Mouse (Mus musculus) gastrocnemius, adult 2 months (tissue): ENCODE results near the gene Pgghg. TPM values are rescaled to one million over a fixed set of nuclear protein-coding genes. Genes with fewer than 3 reads are reported as not detected.

Experiments
- DNase-seq: peaks from one replicate; pipeline ENCODE4 v3.0.0; 2022
- H3K27ac ChIP-seq: fragments of 200-600 bp; 2 replicates; pipeline ENCODE4 v1.8.1; 2022; ENCODE audit warnings: mild to moderate bottlenecking
- H3K4me3 ChIP-seq: fragments of 200-600 bp; 2 replicates; pipeline ENCODE4 v1.8.1; 2022; ENCODE audit warnings: mild to moderate bottlenecking, moderate library complexity
- CTCF ChIP-seq: fragments of 200-600 bp; IDR thresholded peaks from 2 replicates; pipeline ENCODE4 v1.8.1; 2022; ENCODE audit warnings: antibody characterized with exemption, mild to moderate bottlenecking, moderate library complexity
- intact Hi-C: fragments of 180-260 bp; cut with DNase I; formaldehyde crosslinking; loops from one replicate; pipeline ENCODE4 v1.15.1; 2025
- total RNA-seq, 2 experiments: library from RNA; stranded (reverse); gene quantifications; 2 replicates each; pipeline ENCODE4 v1.2.3; 2021

The Pgghg gene
- total RNA-seq, 2 experiments from 2014 or later = 3.8 to 5.6 TPM

DNA sequence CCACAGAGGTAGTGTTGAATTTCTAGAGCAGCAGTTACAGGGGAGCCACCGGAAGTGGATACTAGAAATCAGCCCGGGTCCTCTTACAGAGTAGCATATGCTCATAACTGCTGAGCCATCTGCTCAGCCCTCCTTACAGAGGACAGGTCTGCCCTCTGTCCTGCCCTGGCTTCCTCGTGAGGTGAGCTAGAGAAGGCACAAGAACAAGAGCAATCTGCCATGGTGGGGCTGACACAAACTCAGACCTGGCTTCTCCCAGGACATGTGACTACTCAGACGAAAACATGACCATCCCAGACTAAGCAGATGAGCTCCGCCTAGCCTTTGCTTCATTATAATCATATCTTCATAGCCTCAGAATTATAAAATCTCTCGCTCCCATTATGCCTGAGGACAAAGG is 10.6 kb downstream of the Pgghg start:
- no peak for DNase-seq
- peak overlapping the region; percentile 92 for H3K27ac ChIP-seq
- intact Hi-C loops = no loop called here
- peak overlapping the region; percentile 47 for H3K4me3 ChIP-seq
- no peak for TF ChIP-seq CTCF

DNA sequence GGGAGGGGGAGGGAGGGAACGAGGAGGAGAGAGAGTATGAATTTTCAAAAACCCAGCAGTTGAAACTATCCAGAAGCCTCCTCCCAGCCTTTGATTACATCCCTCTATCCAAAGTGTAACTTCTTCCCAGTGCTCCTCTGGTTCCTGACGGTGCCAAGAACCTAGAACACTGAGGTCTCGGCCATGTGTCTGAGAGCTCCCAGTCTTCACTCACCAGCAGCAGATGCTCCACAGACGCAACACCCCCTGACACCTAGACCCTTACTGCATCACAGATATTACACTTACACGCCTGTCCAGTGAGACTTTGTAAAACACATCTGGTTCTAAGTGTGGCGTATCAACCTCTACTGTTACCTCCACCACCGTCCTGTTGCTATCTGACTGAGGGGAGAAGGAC is 11.2 kb downstream of the Pgghg start:
- no peak for DNase-seq
- peak overlapping the region; percentile 82 for H3K4me3 ChIP-seq
- intact Hi-C loops = no loop called here
- peak overlapping the region; percentile 92 for H3K27ac ChIP-seq
- no peak for TF ChIP-seq CTCF

DNA sequence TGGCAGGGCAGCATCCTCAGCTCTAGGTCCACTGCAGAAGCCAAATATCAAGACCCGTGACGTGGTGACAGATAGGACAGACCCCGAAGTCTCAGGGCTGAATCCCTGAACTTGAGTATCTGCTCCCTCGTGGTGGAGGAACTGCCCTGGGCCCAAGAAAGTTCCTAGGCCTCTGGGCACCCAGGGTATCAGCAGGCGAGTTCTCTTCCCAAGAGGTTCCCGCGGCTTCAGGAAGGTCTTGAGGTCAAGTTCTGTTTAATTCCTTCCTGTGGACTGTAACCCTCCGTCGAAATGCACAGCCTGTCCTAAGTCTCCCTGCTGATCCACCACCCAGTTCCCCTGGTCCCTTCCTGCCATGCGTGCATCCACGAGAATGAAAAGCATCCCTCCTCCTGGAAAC is 11.9 kb downstream of the Pgghg start:
- intact Hi-C loops = no loop called here
- no peak for TF ChIP-seq CTCF
- H3K27ac ChIP-seq = peak overlapping the region; percentile 92
- peak overlapping the region; percentile 82 for H3K4me3 ChIP-seq
- DNase-seq = no peak

DNA sequence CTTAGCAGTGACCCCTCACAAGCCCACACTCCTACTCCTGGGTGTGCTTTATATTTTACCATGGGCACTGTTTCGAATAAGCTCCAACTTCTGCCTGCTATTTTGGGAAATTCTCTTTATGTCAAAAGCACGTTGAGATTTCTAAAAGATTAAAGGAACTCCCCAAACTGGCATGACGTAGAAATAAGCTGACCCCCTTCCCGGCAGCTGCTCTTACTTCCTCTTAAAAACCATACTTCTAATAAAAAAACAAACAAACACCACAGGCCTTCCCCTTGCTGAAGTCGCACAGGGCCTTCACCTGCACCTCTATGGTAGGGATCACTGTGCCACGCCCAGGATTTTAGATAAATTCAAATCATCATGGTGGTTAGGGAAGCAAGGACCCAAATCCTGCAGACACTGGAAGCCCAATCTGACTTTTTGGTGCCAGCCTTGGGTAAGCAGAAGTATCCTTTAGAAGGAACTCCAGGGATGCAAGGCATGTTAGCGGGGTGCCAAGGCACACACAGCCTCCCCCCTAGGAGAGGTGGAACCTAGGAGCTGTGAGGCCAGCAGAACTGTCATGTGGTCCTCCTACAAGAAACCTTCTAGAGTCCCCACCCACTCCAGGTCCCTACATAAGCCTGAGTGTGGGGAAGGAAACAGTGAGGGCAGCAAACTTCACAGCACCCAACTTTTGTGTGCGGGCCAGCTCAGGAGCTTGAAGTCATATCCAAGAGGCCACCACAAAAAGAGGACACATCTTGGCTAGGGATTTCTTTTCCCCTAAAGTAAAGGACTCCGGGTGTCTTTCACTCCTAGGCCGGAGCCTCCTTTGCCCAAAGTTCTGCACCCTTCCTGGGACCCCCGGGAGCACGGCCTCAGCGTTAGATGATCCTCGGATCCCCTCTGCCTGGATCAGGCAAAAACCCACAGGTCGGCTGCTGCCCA is 12.9 kb downstream of the Pgghg start:
- H3K27ac ChIP-seq = peak overlapping the region; percentile 92
- intact Hi-C loops = no loop called here
- H3K4me3 ChIP-seq = peak overlapping the region; percentile 82
- DNase-seq = peak; percentile 42
- TF ChIP-seq CTCF = no peak

DNA sequence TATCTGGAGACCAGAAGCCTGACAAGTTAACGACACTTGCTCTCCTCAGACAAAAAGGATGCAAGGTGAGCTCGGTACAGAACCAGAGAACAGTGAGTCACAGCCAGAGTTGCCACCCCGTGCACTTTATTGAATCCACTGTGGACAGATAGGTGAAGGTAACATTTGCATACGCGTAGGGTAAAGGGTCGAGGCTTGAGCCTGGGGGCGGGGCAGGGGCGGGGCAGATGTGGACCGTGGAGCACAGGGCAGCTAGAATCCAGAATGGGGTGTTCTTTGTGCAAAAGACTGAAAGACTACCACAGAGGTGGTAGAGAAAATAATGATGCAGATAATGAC is 13.5 kb downstream of the Pgghg start:
- H3K4me3 ChIP-seq = peak overlapping the region; percentile 82
- DNase-seq = peak; percentile 45
- H3K27ac ChIP-seq = peak overlapping the region; percentile 92
- intact Hi-C loops = no loop called here
- no peak for TF ChIP-seq CTCF

DNA sequence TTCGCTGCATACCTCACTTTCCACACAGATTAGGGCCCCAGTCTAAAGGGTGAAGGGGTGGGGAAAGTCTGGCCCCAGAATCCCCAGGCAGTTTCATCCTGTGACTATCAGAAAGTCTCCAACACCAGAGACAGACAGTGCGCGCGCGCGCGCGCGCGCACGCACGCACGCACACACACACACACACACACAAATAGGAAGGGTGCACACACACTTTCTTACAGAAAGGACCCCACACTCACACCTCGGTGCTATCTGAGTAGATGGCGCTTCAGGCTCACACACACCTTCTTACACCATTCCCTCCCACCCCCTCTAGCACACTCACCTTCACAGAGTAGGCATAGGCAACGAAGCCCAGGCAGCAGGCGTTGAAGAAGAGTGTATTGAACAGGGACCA is 14.2 kb downstream of the Pgghg start:
- intact Hi-C loops = no loop called here
- peak overlapping the region; percentile 82 for H3K4me3 ChIP-seq
- no peak for TF ChIP-seq CTCF
- H3K27ac ChIP-seq = peak overlapping the region; percentile 92
- DNase-seq = no peak

DNA sequence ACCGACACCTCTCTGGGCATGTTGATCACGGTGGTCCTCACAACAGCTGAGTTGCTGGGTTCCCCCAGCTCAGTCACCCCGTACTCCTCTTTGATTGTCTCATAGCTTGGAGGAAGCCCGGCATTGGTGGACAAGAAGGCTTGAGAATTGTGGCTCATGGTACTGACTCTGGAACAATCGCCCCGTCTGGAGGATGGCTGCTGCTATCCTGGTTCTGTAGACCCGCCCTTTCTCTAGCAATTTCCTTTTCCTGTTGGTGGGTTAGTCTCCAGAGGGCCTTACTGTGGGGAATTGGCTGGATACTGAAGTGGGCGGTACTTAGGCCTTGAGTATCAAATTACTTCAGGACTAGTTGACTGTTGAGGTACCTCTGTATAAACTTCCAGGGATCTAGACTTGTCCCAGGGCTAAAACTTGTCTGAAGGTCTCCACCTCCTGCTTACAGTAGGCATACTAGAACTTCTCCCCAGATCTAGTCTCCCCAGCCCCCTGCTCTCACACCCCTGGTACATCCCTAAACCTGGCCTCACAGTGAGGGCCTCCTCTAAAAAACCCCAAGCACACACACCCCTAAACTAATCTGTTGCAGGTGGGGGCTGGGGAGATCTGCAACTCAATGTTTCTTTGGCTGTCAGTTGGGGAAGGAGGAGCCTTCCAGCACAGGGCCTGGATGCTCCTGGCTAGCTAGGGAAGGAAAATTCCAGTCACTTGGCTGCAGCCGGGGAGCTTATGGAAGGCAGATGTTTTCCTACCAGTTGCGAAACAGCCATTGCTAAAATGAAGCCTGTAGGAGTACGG is 14.8 kb downstream of the Pgghg start, which contains the start of the genes Gm45717 and Ifitm2:
Gm45717 (minus strand) TSS at position 180 of the 798 bp plus-strand sequence.
Ifitm2 (minus strand) TSS at position 230 of the 798 bp plus-strand sequence.
- Histone ChIP-seq H3K27ac (peak within 1 kb of the TSS; percentile 92), H3K4me3 (peak within 1 kb of the TSS; percentile 82)
- peak; percentile 87 for DNase-seq
- no peak for TF ChIP-seq CTCF
- intact Hi-C loops = loop anchor here (2.0 kb wide), 1 partner anchor 91 kb away; no protein-coding TSS in a partner anchor

DNA sequence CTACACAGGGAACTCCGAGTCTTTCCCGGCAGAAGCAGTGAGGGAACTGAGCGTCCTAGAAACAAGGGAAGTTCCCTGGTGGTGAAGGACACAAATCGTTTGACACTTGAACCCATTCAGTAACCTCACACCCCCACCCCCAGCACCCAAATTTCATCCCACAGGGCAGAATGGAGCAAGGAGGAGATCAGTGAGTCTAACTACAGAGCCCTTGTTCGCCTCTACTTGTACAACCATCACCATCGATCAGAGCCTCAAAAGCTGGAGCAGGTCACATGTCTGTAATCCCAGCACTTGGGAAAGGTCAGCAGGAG is 15.3 kb downstream of the Pgghg start:
- Histone ChIP-seq H3K27ac (peak overlapping the region; percentile 92), H3K4me3 (peak overlapping the region; percentile 82)
- TF ChIP-seq CTCF = no peak
- intact Hi-C loops = loop anchor here (2.0 kb wide), 1 partner anchor 90 kb away; no protein-coding TSS in a partner anchor
- DNase-seq = no peak

DNA sequence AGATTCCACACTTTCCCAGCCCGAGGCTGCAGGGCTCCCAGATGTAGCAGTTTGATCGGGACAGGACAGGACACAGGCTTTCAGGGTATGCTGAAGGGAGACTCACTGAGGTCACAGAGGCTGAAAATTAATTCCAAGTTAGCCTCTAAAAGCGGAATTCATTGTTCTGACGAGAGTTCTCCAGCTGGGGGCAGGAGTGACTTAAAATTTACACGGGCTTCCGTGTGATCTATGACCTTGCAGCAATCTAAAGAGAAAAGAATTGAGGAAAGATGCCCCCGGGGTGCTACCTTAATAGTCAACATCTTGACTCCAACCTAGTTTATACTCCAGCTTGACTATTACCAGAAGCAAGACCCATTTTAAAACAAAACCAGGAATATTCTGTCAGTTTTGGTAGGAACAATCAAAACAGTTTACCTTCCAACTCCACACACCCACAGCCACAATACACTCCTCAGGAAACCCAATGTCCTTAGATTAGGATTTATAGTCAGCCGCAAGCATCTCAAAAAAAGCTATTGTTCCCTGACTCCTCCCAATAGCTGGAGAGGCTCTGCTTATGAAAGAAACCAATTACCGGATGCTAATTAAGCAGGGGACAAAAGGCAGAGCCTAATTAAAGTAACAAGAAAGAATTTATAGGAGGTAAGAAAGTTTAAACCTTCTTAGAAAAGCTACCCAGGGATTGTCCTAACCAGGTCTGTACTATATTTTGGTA is 18.1 kb downstream of the Pgghg start:
- intact Hi-C loops = loop anchor here (2.0 kb wide), 2 partner anchors 49 to 53 kb away; no protein-coding TSS in a partner anchor
- DNase-seq = peak; percentile 52
- TF ChIP-seq CTCF = peak; percentile 59
- Histone ChIP-seq H3K27ac (peak overlapping the region; percentile 74), H3K4me3 (no peak overlapping the region)

DNA sequence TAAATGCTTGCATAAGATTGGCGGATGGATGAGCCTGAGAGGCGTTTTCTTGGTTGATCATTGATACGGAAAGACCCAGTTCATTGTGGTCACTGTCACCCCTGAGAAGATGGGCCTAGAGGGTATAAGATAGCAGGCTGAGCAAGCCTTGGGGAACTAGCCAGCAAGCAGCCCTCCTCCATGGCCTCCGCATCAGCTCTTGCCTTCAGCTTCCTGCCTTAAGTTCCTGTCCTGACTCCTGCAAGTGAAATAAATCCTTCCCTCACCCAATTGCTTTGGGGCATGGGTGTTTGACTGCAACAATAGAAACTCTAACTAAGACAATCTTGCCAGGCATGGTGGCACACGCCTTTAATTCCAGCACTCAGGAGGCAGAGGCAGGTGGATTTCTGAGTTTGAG is 18.8 kb downstream of the Pgghg start:
- no peak overlapping the region for H3K4me3 ChIP-seq
- TF ChIP-seq CTCF = no peak
- H3K27ac ChIP-seq = peak overlapping the region; percentile 74
- DNase-seq = no peak
- intact Hi-C loops = no loop called here

DNA sequence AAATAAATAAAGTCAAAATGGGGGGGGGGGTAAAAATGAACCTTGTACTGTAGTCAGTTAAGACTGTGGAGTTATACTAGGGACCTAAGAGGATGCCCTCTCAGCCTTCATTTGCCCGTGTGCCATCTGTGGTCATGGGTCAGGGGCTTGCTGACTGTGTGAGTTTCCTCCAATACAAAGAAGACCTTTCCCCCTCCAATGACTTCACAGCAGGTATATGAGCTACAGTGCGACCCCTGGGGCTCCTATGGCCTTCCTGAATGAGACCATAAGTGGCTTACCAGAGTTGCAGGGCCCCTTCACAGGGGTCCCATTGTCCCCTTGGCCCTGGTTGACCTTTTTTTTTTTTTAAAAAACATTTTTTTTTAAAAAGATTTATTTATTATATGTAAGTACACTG is 20.2 kb downstream of the Pgghg start:
- no peak overlapping the region for H3K27ac ChIP-seq
- no peak overlapping the region for H3K4me3 ChIP-seq
- DNase-seq = no peak
- intact Hi-C loops = no loop called here
- no peak for TF ChIP-seq CTCF

DNA sequence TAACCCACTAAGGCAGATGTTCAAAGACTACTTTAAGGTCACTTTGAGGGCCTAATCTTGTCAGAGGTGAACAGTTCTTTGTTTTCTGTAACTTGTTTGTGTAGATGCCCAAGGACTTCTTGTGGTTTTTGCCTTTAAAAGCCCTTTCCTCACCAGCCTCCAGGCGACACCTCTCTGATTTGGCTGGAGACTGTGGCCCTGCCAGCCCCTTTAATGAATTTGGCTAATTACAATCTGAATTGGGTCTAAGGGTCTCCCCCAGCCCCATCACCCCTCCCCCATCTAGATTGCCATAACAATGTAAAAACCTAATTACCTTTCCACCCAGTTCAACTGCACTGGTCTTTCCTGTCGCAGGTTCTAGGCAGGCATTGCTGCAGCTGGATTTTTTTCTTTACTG is 21.5 kb downstream of the Pgghg start:
- intact Hi-C loops = no loop called here
- Histone ChIP-seq H3K27ac (no peak overlapping the region), H3K4me3 (no peak overlapping the region)
- no peak for TF ChIP-seq CTCF
- no peak for DNase-seq
